Mouse (Mus musculus): ENCODE results near the gene Dse. TPM values are rescaled to one million over a fixed set of nuclear protein-coding genes. Genes with fewer than 3 reads are reported as not detected.
"Not testable (repeated sequence)": the region's sequence is repeated elsewhere in the genome, so short reads cannot be mapped to it uniquely, and the experiment has no call there.

The Dse gene
- 15.9 and 17.6 TPM in 2 replicates for polyA plus RNA-seq (2012; rRNA removed)

DNA sequence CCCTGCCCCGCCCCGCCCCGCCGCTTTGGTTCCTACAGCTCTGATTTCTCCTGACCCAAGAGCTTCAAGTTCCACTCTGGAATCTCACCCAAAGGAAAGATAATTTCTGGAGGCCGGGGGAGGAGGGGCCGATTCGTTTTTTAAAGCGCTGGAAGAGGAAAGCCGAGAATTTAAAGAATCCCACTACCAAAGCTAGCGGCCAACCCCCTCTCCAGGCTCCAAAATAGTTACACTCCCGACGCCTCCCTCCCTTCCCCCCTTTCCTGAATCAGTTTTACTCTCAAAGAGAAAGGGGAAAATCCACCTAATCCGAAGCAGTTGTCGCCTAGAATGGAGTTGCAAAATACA, at the start of gene Dse:
TSS of gene Dse (minus strand) at position 213 of the 348 bp plus-strand sequence.
- DNase-seq (ENCODE audit: low spot score), result no peak

- DNase-seq (ENCODE audit: low spot score), result not testable (repeated sequence)
These were observed 45.3 kb upstream of the Dse start for GRCm38 (mm10) chr10:34252833-34253232.

DNA sequence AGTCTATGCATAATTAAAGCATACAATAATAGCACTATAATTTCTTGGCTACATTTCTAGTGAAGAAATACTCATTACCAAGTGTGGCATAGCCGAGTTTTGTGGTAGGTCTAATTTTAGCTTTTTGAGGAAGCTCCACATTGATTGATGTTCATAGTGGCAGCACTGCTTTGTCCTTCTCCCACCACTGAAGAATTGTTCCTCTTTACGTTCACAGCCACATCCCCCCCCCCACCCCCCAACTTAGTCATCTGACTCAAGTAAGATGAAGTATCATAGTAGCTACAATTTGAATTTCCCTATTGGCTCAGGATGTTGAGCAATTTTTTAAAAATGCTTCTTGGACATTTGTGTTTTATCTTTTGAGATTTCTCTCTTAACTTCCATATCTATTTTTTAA, 42.1 kb upstream of the Dse start:
- no peak for DNase-seq (ENCODE audit: low spot score)

DNA sequence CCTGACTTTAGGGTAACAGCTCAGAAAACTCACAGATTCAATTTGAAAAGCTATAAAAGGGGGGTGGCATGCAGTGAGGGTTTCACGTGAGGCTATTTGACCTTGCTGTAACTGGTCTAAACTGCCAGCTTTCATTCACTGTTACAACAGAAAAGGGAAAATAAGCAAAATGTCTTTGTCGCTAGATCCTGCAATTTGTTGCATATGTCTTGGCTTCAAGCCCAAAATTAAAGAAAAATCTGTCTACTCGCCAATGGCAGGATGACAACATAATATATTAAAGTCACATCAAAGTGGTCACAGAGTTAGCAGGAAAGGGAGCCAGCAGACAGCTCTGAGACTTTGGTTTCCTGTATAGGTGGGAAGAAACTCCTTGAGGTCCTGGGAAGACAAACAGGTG, 40.2 kb upstream of the Dse start:
- DNase-seq (ENCODE audit: low spot score), result no peak

- no peak for DNase-seq (ENCODE audit: low spot score)
These were observed 38.6 kb upstream of the Dse start for GRCm38 (mm10) chr10:34246106-34246505.

GRCm38 (mm10) chr10:34244745-34245144, 37.2 kb upstream of the Dse start:
- DNase-seq (ENCODE audit: low spot score), result no peak

GRCm38 (mm10) chr10:34238536-34238935, 31.0 kb upstream of the Dse start:
- no peak for DNase-seq (ENCODE audit: low spot score)

DNA sequence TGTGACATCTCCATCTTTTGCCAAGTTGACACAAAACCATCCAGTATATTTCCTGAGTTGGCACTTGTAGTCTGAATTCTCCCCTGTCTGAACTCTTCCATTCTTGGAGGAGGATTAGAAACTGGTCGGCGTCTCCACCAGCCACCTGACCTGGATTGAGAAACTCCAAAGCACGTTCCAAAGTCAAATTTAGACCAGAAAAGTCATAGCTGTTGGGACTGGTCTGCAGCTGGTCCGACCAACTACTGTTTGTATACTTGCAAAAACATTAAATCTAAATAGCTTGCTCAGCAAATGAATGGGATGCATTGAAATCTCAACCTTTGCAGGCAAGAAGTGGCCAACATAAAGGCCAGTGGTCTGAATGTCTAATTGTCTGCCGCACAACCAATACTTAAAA, 29.1 kb upstream of the Dse start:
- DNase-seq (ENCODE audit: low spot score), result no peak

GRCm38 (mm10) chr10:34235384-34235783, 27.9 kb upstream of the Dse start:
- DNase-seq (ENCODE audit: low spot score), result no peak

GRCm38 (mm10) chr10:34233931-34234745, 26.6 kb upstream of the Dse start:
- DNase-seq (ENCODE audit: low spot score), result no peak

DNA sequence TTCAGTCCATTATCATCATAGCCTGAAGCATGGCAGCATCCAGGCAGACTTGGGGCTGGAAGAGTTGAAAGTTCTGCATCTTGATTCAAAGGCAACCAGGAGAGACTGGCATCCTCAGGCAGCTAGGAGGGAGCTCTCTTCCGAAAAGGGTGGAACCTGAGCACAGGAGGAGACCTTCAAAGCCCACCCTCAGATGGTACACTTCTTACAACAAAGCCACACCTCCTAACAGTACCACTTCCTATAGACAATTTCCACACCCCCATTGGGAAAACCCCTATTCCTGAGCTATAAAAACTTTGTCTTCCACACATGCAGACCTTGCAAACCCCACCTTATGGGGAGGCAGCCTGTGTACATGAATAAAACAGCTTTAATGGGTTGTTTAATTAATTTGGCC, 25.9 kb upstream of the Dse start:
- no peak for DNase-seq (ENCODE audit: low spot score)

DNA sequence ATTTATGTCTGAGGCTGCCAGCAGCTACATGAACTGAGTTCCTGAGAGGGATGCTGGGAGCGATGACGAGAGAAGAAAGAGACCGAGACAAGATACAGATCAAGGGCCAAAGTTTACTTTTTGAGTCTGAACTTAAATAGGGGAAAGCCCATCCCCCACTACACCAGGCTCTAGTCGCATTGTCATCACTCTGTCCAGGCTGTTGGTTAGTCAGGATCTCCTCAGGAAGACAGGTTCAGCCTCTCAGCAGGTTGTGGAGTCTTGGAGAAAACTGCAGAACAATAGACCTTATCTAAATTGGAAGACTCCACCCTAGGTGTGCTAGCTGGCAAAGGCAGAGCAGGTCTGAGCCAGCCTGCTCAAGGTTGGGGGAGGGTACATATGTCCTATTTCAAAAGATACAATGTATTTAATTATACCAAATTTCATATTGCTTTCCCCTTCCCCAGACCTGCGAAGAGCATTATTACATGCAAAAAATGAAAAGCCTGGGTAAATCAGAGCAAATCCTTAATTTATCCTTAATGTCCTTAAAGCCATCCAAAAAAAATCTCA, 22.7 kb upstream of the Dse start:
- DNase-seq (ENCODE audit: low spot score), result no peak

- no peak for DNase-seq (ENCODE audit: low spot score)
These were observed 22.0 kb upstream of the Dse start for GRCm38 (mm10) chr10:34229491-34229890.

- no peak for DNase-seq (ENCODE audit: low spot score)
These were observed 16.1 kb upstream of the Dse start for GRCm38 (mm10) chr10:34223660-34224059.

DNA sequence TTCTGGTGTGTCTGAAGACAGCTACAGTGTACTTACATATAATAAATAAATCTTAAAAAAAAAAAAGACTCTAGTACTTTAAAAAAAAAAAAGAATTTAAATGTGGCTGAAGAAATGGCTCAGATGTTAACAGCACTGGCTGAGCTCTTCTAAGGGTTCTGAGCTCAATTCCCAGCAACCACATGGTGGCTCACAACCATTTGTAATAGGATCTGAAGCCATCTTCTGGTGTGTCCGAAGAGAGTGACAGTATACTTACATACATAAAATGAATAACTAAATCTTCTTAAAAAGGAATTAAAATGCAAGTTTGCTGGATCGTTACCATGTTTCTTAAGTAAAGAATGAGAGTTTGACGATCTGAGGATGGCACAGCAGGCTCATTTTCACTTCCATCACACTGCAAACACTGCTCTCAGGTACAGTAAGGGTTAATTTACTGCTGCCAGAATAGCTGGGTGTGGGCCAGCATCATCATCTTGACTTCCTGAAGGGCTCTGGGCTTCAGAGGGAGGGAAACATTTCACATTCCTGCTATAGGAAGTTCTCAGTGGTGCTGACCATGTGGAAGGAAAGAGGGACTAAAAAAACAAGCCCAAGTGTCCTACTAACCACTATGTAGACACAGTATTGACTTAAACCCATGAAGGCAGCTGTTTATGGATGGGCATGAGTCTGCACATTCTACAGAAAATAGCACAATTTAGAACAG, 14.6 kb upstream of the Dse start:
- no peak for DNase-seq (ENCODE audit: low spot score)

DNA sequence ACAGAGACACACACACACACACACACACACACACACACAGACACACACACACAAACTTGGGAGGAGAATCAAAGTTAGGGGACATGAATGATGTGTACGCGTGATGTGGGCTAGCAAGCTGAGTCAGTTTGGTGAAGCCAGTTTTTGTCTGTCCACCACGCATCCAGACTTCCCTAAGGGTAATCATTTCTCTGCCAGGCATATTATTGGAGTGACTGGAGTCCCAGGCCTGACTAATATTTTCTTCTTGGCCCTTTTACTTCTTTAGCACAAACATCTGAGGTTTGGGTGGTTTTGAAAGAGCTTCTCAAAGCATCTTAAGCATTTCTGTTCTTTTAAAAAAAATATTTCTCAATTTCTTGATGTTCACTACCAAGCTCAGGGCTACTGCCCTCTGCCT, 10.7 kb upstream of the Dse start:
- no peak for DNase-seq (ENCODE audit: low spot score)

DNA sequence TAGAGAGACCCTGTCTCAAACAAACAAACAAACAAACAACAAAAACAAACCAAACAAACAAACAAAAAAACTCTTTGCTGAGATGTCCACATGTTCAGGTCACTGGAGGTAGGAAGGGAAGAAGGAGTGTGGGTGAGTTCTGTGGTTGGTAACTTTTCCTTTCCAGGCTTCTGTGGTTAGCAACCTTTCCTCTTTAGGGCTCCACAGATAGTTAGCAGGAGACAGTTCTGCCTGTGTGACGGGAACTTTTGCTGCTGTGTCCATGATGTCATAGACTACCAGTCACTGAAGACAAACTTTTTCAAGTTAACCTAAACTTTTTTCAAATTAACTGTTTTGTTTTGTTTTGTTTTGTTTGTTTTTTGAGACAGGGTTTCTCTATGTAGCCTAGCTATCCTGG, 8.2 kb upstream of the Dse start:
- DNase-seq (ENCODE audit: low spot score), result no peak

GRCm38 (mm10) chr10:34209951-34210350, 2.4 kb upstream of the Dse start:
- DNase-seq (ENCODE audit: low spot score), result no peak

- no peak for DNase-seq (ENCODE audit: low spot score)
These were observed 516 bp upstream of the Dse start for GRCm38 (mm10) chr10:34208031-34208430.

GRCm38 (mm10) chr10:34206783-34207502, 572 bp downstream of the Dse start:
- DNase-seq (ENCODE audit: low spot score), result peak; percentile 58

DNA sequence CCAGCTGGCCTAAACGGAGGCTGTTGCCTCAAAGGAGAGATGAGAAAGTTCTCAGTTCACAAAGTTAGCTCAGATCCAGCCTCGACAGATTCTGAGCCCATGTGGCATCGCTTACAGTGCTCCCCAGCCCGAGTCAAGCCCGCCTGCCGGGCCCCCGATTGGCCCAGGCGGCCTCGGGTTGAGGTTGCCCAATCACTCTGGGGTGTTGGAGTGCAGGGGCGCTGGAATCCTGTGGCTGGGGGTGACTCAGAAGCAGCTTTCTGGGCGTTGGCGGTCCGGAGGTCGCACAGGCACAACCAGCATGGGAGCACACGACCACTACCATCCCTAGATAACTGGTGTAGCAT, 1.1 kb downstream of the Dse start:
- DNase-seq (ENCODE audit: low spot score), result peak; percentile 39

GRCm38 (mm10) chr10:34205825-34206224, 1.7 kb downstream of the Dse start:
- no peak for DNase-seq (ENCODE audit: low spot score)

- DNase-seq (ENCODE audit: low spot score), result no peak
These were observed 6.8 kb downstream of the Dse start for GRCm38 (mm10) chr10:34200689-34201088.

All from urinary bladder, adult 2 months (tissue).